12 mouse cellular contexts compared by ENCODE assay signal in the genomic region with DNA sequence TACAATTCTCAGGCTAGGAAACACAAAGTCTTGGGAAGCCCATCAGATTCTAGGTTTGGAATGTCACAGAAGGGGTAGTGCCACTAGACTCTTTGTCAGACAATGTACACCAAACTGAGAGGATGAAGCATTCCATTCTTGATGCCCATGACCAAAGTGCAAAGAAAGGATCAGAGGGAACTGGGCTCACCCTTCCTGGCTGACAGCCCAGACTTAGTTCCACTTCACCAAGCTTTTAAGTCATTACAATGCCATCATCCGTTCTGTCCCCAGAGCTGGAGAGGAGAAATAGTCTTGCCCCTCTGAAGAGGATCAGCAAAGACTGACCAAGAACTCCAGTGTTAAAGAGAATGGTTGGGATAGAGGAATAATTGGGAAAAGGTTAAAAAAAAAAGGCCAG. TPM values are rescaled to one million over a fixed set of nuclear protein-coding genes. Genes with fewer than 3 reads are reported as not detected.
DNase-seq lines count a peak whose midpoint lies in the region; ATAC-seq and TF ChIP-seq lines count a peak whose summit lies in the region.
"Had no signal": no experiment of that assay in that cellular context is flagged by ENCODE, and none has a peak within 500 bp of the region (broad histone marks: within the 10 kb centered on the region; RNA-seq: fewer than 3 reads in every experiment).

No protein-coding gene starts in this region.

- H3K4me1 ChIP-seq in midbrain, embryonic 11.5 days (ENCODE audit: control insufficient read depth, insufficient read depth, low read length): no peaks in the 10 kb centered on the region
- 0 out of 2 replicates have a peak, but pooled peaks cover 3% of the 10 kb centered on the region for H3K4me1 ChIP-seq in midbrain, embryonic 13.5 days (replicated peaks)
- peaks cover 25% of the 10 kb centered on the region for H3K4me1 ChIP-seq in small intestine, adult 2 months (ENCODE audit: control insufficient read depth, insufficient read depth, insufficient read length, low read length)
- H3K4me1 ChIP-seq in limb, embryonic 10.5 days: no peaks in the 10 kb centered on the region
- H3K4me1 ChIP-seq: stomach, embryonic 15.5 days had no signal

- H3K36me3 ChIP-seq in midbrain, embryonic 11.5 days (ENCODE audit: control insufficient read depth, insufficient read depth, low read length): no peaks in the 10 kb centered on the region
- H3K36me3 ChIP-seq in midbrain, embryonic 13.5 days: no peaks in the 10 kb centered on the region
- peaks cover 20% of the 10 kb centered on the region for H3K36me3 ChIP-seq in small intestine, adult 2 months (ENCODE audit: control insufficient read depth, insufficient read depth, low read length)
- peaks cover 33% of the 10 kb centered on the region for H3K36me3 ChIP-seq in limb, embryonic 10.5 days

- no peak overlapping the region for H3K4me3 ChIP-seq in midbrain, embryonic 11.5 days (ENCODE audit: low read depth, low read length)
- H3K4me3 ChIP-seq in midbrain, embryonic 13.5 days (replicated peaks): no peak overlapping the region
- no peak overlapping the region for H3K4me3 ChIP-seq in small intestine, adult 2 months (ENCODE audit: low read depth, low read length)
- H3K4me3 ChIP-seq in limb, embryonic 10.5 days: no peak overlapping the region
- H3K4me3 ChIP-seq: megakaryocyte, embryonic 14.5 days; stomach, embryonic 15.5 days had no signal

- H3K27me3 ChIP-seq in midbrain, embryonic 11.5 days (ENCODE audit: control insufficient read depth, insufficient read depth, low read length): no peaks in the 10 kb centered on the region
- no peaks in the 10 kb centered on the region for H3K27me3 ChIP-seq in midbrain, embryonic 13.5 days
- no peaks in the 10 kb centered on the region for H3K27me3 ChIP-seq in small intestine, adult 2 months (ENCODE audit: control insufficient read depth, insufficient read depth, low read length)
- no peaks in the 10 kb centered on the region for H3K27me3 ChIP-seq in limb, embryonic 10.5 days (ENCODE audit: low read depth, poor library complexity, severe bottlenecking)
- H3K27me3 ChIP-seq: megakaryocyte, embryonic 14.5 days; stomach, embryonic 15.5 days had no signal

- ATAC-seq in midbrain, embryonic 11.5 days (ENCODE audit: low FRiP score): 0 out of 2 replicates have a peak, but pooled peaks have one; percentile 22
- no peak; the same call in 1 of the 2 replicates for ATAC-seq in midbrain, embryonic 13.5 days
- ATAC-seq: forebrain, embryonic 14.5 days had no signal

- no peak for TF ChIP-seq POLR2A in small intestine, adult 2 months (IDR thresholded peaks at IDR 0.05; ENCODE audit: low read depth, low read length)

- no peak overlapping the region for H3K27ac ChIP-seq in midbrain, embryonic 11.5 days (ENCODE audit: low read depth, low read length)
- H3K27ac ChIP-seq in midbrain, embryonic 13.5 days: no peak overlapping the region
- H3K27ac ChIP-seq in small intestine, adult 2 months (ENCODE audit: insufficient read depth, low read depth, low read length): peak overlapping the region; percentile 26; the same call in 1 of the 2 replicates
- no peak overlapping the region for H3K27ac ChIP-seq in limb, embryonic 10.5 days
- H3K27ac ChIP-seq: stomach, embryonic 15.5 days had no signal

- 28% methylated on average over 1 of the region's 1 CpGs for WGBS in midbrain, embryonic 11.5 days
- WGBS in midbrain, embryonic 13.5 days: 21% methylated on average over 1 of the region's 1 CpGs
- WGBS in small intestine, adult 2 months: 11% methylated on average over 1 of the region's 1 CpGs
- WGBS in limb, embryonic 10.5 days: 79% methylated on average over 1 of the region's 1 CpGs

- TF ChIP-seq CTCF in small intestine, adult 2 months (IDR thresholded peaks at IDR 0.05; ENCODE audit: extremely low read depth, insufficient read length, insufficient replicate concordance, low read depth, low read length): no peak

- H3K4me2 ChIP-seq in midbrain, embryonic 11.5 days: no peak overlapping the region
- H3K4me2 ChIP-seq in midbrain, embryonic 13.5 days (replicated peaks): no peak overlapping the region
- H3K4me2 ChIP-seq: stomach, embryonic 15.5 days had no signal

- no peaks in the 10 kb centered on the region for H3K9me3 ChIP-seq in midbrain, embryonic 11.5 days (ENCODE audit: control insufficient read depth, low read length)
- H3K9me3 ChIP-seq in midbrain, embryonic 13.5 days: no peaks in the 10 kb centered on the region
- no peaks in the 10 kb centered on the region for H3K9me3 ChIP-seq in limb, embryonic 10.5 days (replicated peaks)
- H3K9me3 ChIP-seq: megakaryocyte, embryonic 14.5 days; stomach, embryonic 15.5 days had no signal

- no peak overlapping the region for H3K9ac ChIP-seq in midbrain, embryonic 11.5 days (ENCODE audit: low read length)
- H3K9ac ChIP-seq in midbrain, embryonic 13.5 days (replicated peaks): no peak overlapping the region
- H3K9ac ChIP-seq: stomach, embryonic 15.5 days had no signal

- peak; percentile 48 to 53 for DNase-seq in heart, adult 18-20 months
- DNase-seq in heart, adult 11 months: no peak
- no peak for DNase-seq in midbrain, embryonic 11.5 days (ENCODE audit: low spot score, missing footprints)
- DNase-seq in kidney, postnatal 14 days: peak; percentile 85
- DNase-seq in B cell, adult 2 months: no peak
- DNase-seq in limb, embryonic 10.5 days (ENCODE audit: low spot score): no peak
- DNase-seq: cerebellum, postnatal 25 days had no signal

RNA-seq across cellular contexts. Expression of a gene that starts 20.1 kb away (rescaled TPM):
- 100 to 1,000 TPM in 1 of 2 experiments, 10 to 100 TPM in 1; 96.6 to 106 TPM for total RNA-seq in heart, adult 18-20 months (2021)
- 31.4 and 36.0 TPM in 2 replicates for polyA plus RNA-seq in midbrain, embryonic 11.5 days (2014; fragmentation: Nextera tagmentation; extraction: Ambion mirVana)
- polyA plus RNA-seq in midbrain, embryonic 13.5 days (2015; fragmentation: Nextera tagmentation; extraction: Ambion mirVana): 28.2 and 33.5 TPM in 2 replicates
- 82.7 and 144 TPM in 2 replicates for polyA plus RNA-seq in small intestine, adult 2 months (2012; rRNA removed)
- 52.7 and 63.9 TPM in 2 replicates for polyA plus RNA-seq in limb, embryonic 10.5 days (2016; fragmentation: Nextera tagmentation; extraction: Ambion mirVana)

RNA-seq across cellular contexts. Expression of a gene that starts 41.9 kb away (rescaled TPM):
- total RNA-seq in heart, adult 18-20 months (2021): not detected
- polyA plus RNA-seq in midbrain, embryonic 11.5 days (2014; fragmentation: Nextera tagmentation; extraction: Ambion mirVana): not detected in 2 replicates
- polyA plus RNA-seq in midbrain, embryonic 13.5 days (2015; fragmentation: Nextera tagmentation; extraction: Ambion mirVana): not detected in 2 replicates
- polyA plus RNA-seq in small intestine, adult 2 months (2012; rRNA removed): not detected in 2 replicates
- polyA plus RNA-seq in limb, embryonic 10.5 days (2016; fragmentation: Nextera tagmentation; extraction: Ambion mirVana): not detected in 2 replicates
- polyA plus RNA-seq: forebrain, embryonic 14.5 days had no signal

Comparison
In these comparisons a context has a peak if more than half of its experiments do, and no peak if none do; other contexts are left out.
1. DNase-seq: peak in heart, adult 18-20 months (2 of 2) and kidney, postnatal 14 days (single experiment); none in heart, adult 11 months (single experiment), midbrain, embryonic 11.5 days (single experiment), B cell, adult 2 months (0 of 2) and limb, embryonic 10.5 days (single experiment).